Mouse (Mus musculus) heart, embryonic 16.5 days (tissue): Measurements from ENCODE around the gene Prdx2. TPM values are rescaled to one million over a fixed set of nuclear protein-coding genes. Genes with fewer than 3 reads are reported as not detected.

Experiments
- ATAC-seq: fragments of 200-750 bp; cut with Nextera tagmentation; replicated peaks from 2 replicates; pipeline ENCODE4 v1.8.0; 2017; ENCODE audit warnings: moderate number of reproducible peaks; ENCODE audit not compliant: insufficient read depth, low FRiP score; ENCODE audit errors: extremely low read depth
- H3K27ac ChIP-seq: fragments of 300-500 bp; sonication (generic); 2 replicates; pipeline ENCODE4 v1.5.1; 2014; ENCODE audit warnings: mild to moderate bottlenecking, low read length, control low read depth, moderate library complexity
- H3K27me3 ChIP-seq: fragments of 300-500 bp; sonication (generic); 2 replicates; pipeline ENCODE4 v1.6.1; 2014; ENCODE audit warnings: low read length, mixed read lengths; ENCODE audit not compliant: control insufficient read depth, insufficient read depth
- H3K36me3 ChIP-seq: fragments of 300-500 bp; sonication (generic); 2 replicates; pipeline ENCODE4 v1.6.1; 2014; ENCODE audit not compliant: control insufficient read depth, insufficient read depth
- H3K4me1 ChIP-seq: fragments of 300-500 bp; sonication (generic); 2 replicates; pipeline ENCODE4 v1.6.1; 2014; ENCODE audit warnings: low read length, mixed read lengths; ENCODE audit not compliant: control insufficient read depth, insufficient read depth
- H3K4me2 ChIP-seq: fragments of 300-500 bp; sonication (generic); 2 replicates; pipeline ENCODE4 v1.6.1; 2014; ENCODE audit warnings: low read depth, mild to moderate bottlenecking, control low read depth, low read length
- H3K4me3 ChIP-seq: fragments of 300-500 bp; sonication (generic); 2 replicates; pipeline ENCODE4 v1.5.1; 2014; ENCODE audit warnings: mild to moderate bottlenecking, control low read depth, low read length
- H3K9ac ChIP-seq: fragments of 300-500 bp; sonication (generic); 2 replicates; pipeline ENCODE4 v1.6.1; 2014; ENCODE audit warnings: low read length, control low read depth
- H3K9me3 ChIP-seq: fragments of 300-500 bp; sonication (generic); replicated peaks from 2 replicates; pipeline ENCODE4 v1.6.1; 2016; ENCODE audit warnings: low read length; ENCODE audit not compliant: control insufficient read depth
- WGBS: fragments of 180-500 bp; shearing (Covaris S2); extraction: QIAGEN DNeasy Blood & Tissue Kit; methylation state at CpG from one replicate; pipeline ENCODE4 v1.1.7; 2014; 5-methylcytosine and 5-hydroxymethylcytosine counted together
- polyA plus RNA-seq: library from polyadenylated mRNA; unstranded; fragments of >200 nt; fragmentation: Nextera tagmentation; extraction: Ambion mirVana; gene quantifications from 2 replicates; pipeline ENCODE4 v1.2.1, GENCODE M21; 2015

Prdx2 gene
- polyA plus RNA-seq, 1 experiment from 2014 or later = 591 TPM

- Histone ChIP-seq H3K27ac (no peak overlapping the region), H3K4me2 (peak overlapping the region; percentile 27; the same call in 1 of the 2 replicates), H3K4me3 (no peak overlapping the region; the same call in 1 of the 2 replicates), H3K9me3 (no peaks in the 10 kb centered on the region), H3K36me3 (no peaks in the 10 kb centered on the region), H3K9ac (peak overlapping the region; percentile 57; the same call in 1 of the 2 replicates), H3K4me1 (peaks cover 3% of the 10 kb centered on the region; the same call in 1 of the 2 replicates), H3K27me3 (peaks cover 7% of the 10 kb centered on the region; the same call in 1 of the 2 replicates)
- ATAC-seq = peak; percentile 66
- WGBS = 4% methylated on average over 19 of the region's 19 CpGs
Observed at GRCm38 (mm10) chr8:84997649-84998295, 28.4 kb downstream of the Prdx2 start.

GRCm38 (mm10) chr8:85007686-85008085, 38.3 kb downstream of the Prdx2 start:
- Histone ChIP-seq H3K4me3 (no peak overlapping the region), H3K9ac (no peak overlapping the region), H3K27me3 (peaks cover 36% of the 10 kb centered on the region), H3K4me2 (no peak overlapping the region), H3K36me3 (no peaks in the 10 kb centered on the region), H3K9me3 (no peaks in the 10 kb centered on the region), H3K27ac (no peak overlapping the region), H3K4me1 (no peaks in the 10 kb centered on the region)
- 12% methylated on average over 25 of the region's 25 CpGs for WGBS
- no peak for ATAC-seq

GRCm38 (mm10) chr8:85011242-85011641, 41.9 kb downstream of the Prdx2 start:
- peaks cover 3% of the 10 kb centered on the region; the same call in 1 of the 2 replicates for H3K4me1 ChIP-seq
- no peak overlapping the region for H3K4me3 ChIP-seq
- peaks cover 49% of the 10 kb centered on the region for H3K27me3 ChIP-seq
- no peak overlapping the region for H3K9ac ChIP-seq
- H3K9me3 ChIP-seq = no peaks in the 10 kb centered on the region
- no peak overlapping the region for H3K4me2 ChIP-seq
- 10% methylated on average over 28 of the region's 28 CpGs for WGBS
- no peak overlapping the region for H3K27ac ChIP-seq
- H3K36me3 ChIP-seq = no peaks in the 10 kb centered on the region
- no peak for ATAC-seq

- peaks cover 42% of the 10 kb centered on the region for H3K27me3 ChIP-seq
- no peaks in the 10 kb centered on the region for H3K9me3 ChIP-seq
- peaks cover 5% of the 10 kb centered on the region for H3K36me3 ChIP-seq
- no peak overlapping the region for H3K9ac ChIP-seq
- 4% methylated on average over 25 of the region's 26 CpGs for WGBS
- peak overlapping the region; percentile 52 for H3K4me2 ChIP-seq
- no peak overlapping the region for H3K27ac ChIP-seq
- H3K4me1 ChIP-seq = peaks cover 3% of the 10 kb centered on the region; the same call in 1 of the 2 replicates
- peak overlapping the region; percentile 29 for H3K4me3 ChIP-seq
- no peak for ATAC-seq
Observed at GRCm38 (mm10) chr8:85013230-85013840, 43.9 kb downstream of the Prdx2 start.

GRCm38 (mm10) chr8:85014431-85014830, 45.0 kb downstream of the Prdx2 start, which contains the start of gene Best2:
TSS of gene Best2 (minus strand) at chr8:85014531.
- 72% methylated on average over 2 of the region's 2 CpGs for WGBS
- Histone ChIP-seq H3K27me3 (peaks cover 32% of the 10 kb centered on the region), H3K9ac (no peak within 1 kb of the TSS), H3K4me3 (peak within 1 kb of the TSS; percentile 29), H3K9me3 (no peaks in the 10 kb centered on the region), H3K4me2 (peak within 1 kb of the TSS; percentile 52), H3K27ac (no peak within 1 kb of the TSS), H3K36me3 (peaks cover 15% of the 10 kb centered on the region), H3K4me1 (peaks cover 3% of the 10 kb centered on the region; the same call in 1 of the 2 replicates)
- ATAC-seq = no peak

- peaks cover 17% of the 10 kb centered on the region for H3K27me3 ChIP-seq
- no peak for ATAC-seq
- peaks cover 3% of the 10 kb centered on the region; the same call in 1 of the 2 replicates for H3K4me1 ChIP-seq
- H3K9me3 ChIP-seq = no peaks in the 10 kb centered on the region
- H3K4me2 ChIP-seq = no peak overlapping the region
- peaks cover 22% of the 10 kb centered on the region for H3K36me3 ChIP-seq
- H3K9ac ChIP-seq = no peak overlapping the region
- no peak overlapping the region for H3K4me3 ChIP-seq
- WGBS = 62% methylated on average over 10 of the region's 10 CpGs
- no peak overlapping the region for H3K27ac ChIP-seq
Observed at GRCm38 (mm10) chr8:85016724-85017123, 47.3 kb downstream of the Prdx2 start.

GRCm38 (mm10) chr8:85017209-85017608, 47.8 kb downstream of the Prdx2 start:
- peaks cover 15% of the 10 kb centered on the region for H3K27me3 ChIP-seq
- H3K4me3 ChIP-seq = no peak overlapping the region
- no peak overlapping the region for H3K4me2 ChIP-seq
- WGBS = 50% methylated on average over 5 of the region's 5 CpGs
- H3K36me3 ChIP-seq = peaks cover 27% of the 10 kb centered on the region
- no peaks in the 10 kb centered on the region for H3K9me3 ChIP-seq
- H3K27ac ChIP-seq = no peak overlapping the region
- H3K9ac ChIP-seq = no peak overlapping the region
- no peak for ATAC-seq
- H3K4me1 ChIP-seq = peaks cover 3% of the 10 kb centered on the region; the same call in 1 of the 2 replicates

- H3K9me3 ChIP-seq = no peaks in the 10 kb centered on the region
- 98% methylated on average over 3 of the region's 3 CpGs for WGBS
- peaks cover 40% of the 10 kb centered on the region for H3K36me3 ChIP-seq
- H3K4me2 ChIP-seq = no peak overlapping the region
- no peak for ATAC-seq
- H3K4me1 ChIP-seq = peaks cover 20% of the 10 kb centered on the region
- H3K9ac ChIP-seq = no peak overlapping the region
- H3K27ac ChIP-seq = no peak overlapping the region
- H3K27me3 ChIP-seq = no peaks in the 10 kb centered on the region
- no peak overlapping the region for H3K4me3 ChIP-seq
Observed at GRCm38 (mm10) chr8:85021514-85022055, 52.2 kb downstream of the Prdx2 start.

GRCm38 (mm10) chr8:85023846-85024245, 54.5 kb downstream of the Prdx2 start:
- no peak overlapping the region for H3K27ac ChIP-seq
- WGBS = 96% methylated on average over 3 of the region's 3 CpGs
- no peaks in the 10 kb centered on the region for H3K27me3 ChIP-seq
- peak overlapping the region; percentile 96; the same call in 1 of the 2 replicates for H3K4me2 ChIP-seq
- no peaks in the 10 kb centered on the region for H3K9me3 ChIP-seq
- no peak for ATAC-seq
- no peak overlapping the region for H3K9ac ChIP-seq
- peaks cover 32% of the 10 kb centered on the region for H3K4me1 ChIP-seq
- H3K36me3 ChIP-seq = peaks cover 31% of the 10 kb centered on the region
- H3K4me3 ChIP-seq = no peak overlapping the region; the same call in 1 of the 2 replicates
